Mouse (Mus musculus): ENCODE measurements around the gene Aldh1l1. TPM values are rescaled to one million over a fixed set of nuclear protein-coding genes. Genes with fewer than 3 reads are reported as not detected.

Gene Aldh1l1
- total and polyA plus RNA-seq, 3 experiments = 0.11 to 0.13 TPM; not detected in 1

- DNase-seq (ENCODE audit: extremely low read depth) = no peak
- Histone ChIP-seq H3K4me3 (replicated peaks in 1 of 3; ENCODE audit: low read depth in 2 of 3, low read length in 2 of 3, poor library complexity in 1 of 3) (no peak overlapping the region), H3K4me2 (ENCODE audit: insufficient read depth, low read depth, poor library complexity, severe bottlenecking) (no peak overlapping the region), H3K9me3 (replicated peaks; ENCODE audit: low read length) (no peaks in the 10 kb centered on the region), H3K4me1 (ENCODE audit: control insufficient read depth in 1 of 2, insufficient read depth in 2 of 2) (no peaks in the 10 kb centered on the region), H3K36me3 (replicated peaks in 1 of 2; ENCODE audit: control insufficient read depth in 1 of 2, insufficient read depth in 1 of 2, low read length in 1 of 2) (no peaks in the 10 kb centered on the region), H3K27ac (ENCODE audit: insufficient read depth, low read depth) (no peak overlapping the region), H3K79me2 (replicated peaks; ENCODE audit: control insufficient read depth, extremely low read depth, insufficient read depth, poor library complexity, severe bottlenecking) (no peaks in the 10 kb centered on the region), H3K27me3 (replicated peaks) (peaks cover 93% of the 10 kb centered on the region), H3K9ac (ENCODE audit: insufficient read depth, low read depth) (no peak overlapping the region)
- dilution Hi-C loops (cut with MboI; ENCODE audit: extremely low pct_ligation_motif_present, extremely low pct_unique_long_range_greater_than_20kb, low sequenced_read_pairs) (no loop called here), in situ Hi-C loops (cut with MboI; ENCODE audit: low pct_ligation_motif_present, low pct_unique_long_range_greater_than_20kb, low sequenced_read_pairs) (no loop called here)
- TF ChIP-seq BHLHE40 (IDR thresholded peaks at IDR 0.05; ENCODE audit: low read depth, low read length) (no peak), NRF1 (IDR thresholded peaks at IDR 0.05; ENCODE audit: low read depth, low read length) (no peak), EP300 (IDR thresholded peaks at IDR 0.05; ENCODE audit: low read length) (no peak), ZMIZ1 (IDR thresholded peaks at IDR 0.05; ENCODE audit: low read depth, low read length) (no peak)
Observed at GRCm38 (mm10) chr6:90470255-90470654, 16.0 kb upstream of the Aldh1l1 start.

- H3K4me3 ChIP-seq (replicated peaks in 1 of 3; ENCODE audit: low read depth in 2 of 3, low read length in 2 of 3, poor library complexity in 1 of 3) = no peak overlapping the region
Observed at GRCm38 (mm10) chr6:90470947-90471541, 15.2 kb upstream of the Aldh1l1 start.

GRCm38 (mm10) chr6:90472079-90472478 lies 14.1 kb upstream of the Aldh1l1 start:
- no peak overlapping the region for H3K4me2 ChIP-seq (ENCODE audit: insufficient read depth, low read depth, poor library complexity, severe bottlenecking)
- no peaks in the 10 kb centered on the region for H3K9me3 ChIP-seq (replicated peaks; ENCODE audit: low read length)
- H3K27ac ChIP-seq (ENCODE audit: insufficient read depth, low read depth) = no peak overlapping the region
- no peak for DNase-seq (ENCODE audit: extremely low read depth)
- no peak overlapping the region for H3K4me3 ChIP-seq (replicated peaks in 1 of 3; ENCODE audit: low read depth in 2 of 3, low read length in 2 of 3, poor library complexity in 1 of 3)
- no peaks in the 10 kb centered on the region for H3K79me2 ChIP-seq (replicated peaks; ENCODE audit: control insufficient read depth, extremely low read depth, insufficient read depth, poor library complexity, severe bottlenecking)
- no peak overlapping the region for H3K9ac ChIP-seq (ENCODE audit: insufficient read depth, low read depth)
- dilution Hi-C loops (cut with MboI; ENCODE audit: extremely low pct_ligation_motif_present, extremely low pct_unique_long_range_greater_than_20kb, low sequenced_read_pairs) (no loop called here), in situ Hi-C loops (cut with MboI; ENCODE audit: low pct_ligation_motif_present, low pct_unique_long_range_greater_than_20kb, low sequenced_read_pairs) (no loop called here)
- no peak for TF ChIP-seq GABPA (IDR thresholded peaks at IDR 0.05; ENCODE audit: insufficient replicate concordance, low read depth, low read length)
- TF ChIP-seq BHLHE40 (IDR thresholded peaks at IDR 0.05; ENCODE audit: low read depth, low read length) = no peak
- no peak for TF ChIP-seq CTCF (conservative IDR thresholded peaks at IDR 0.05 in 1 of 2, IDR thresholded peaks at IDR 0.05 in 1 of 2; ENCODE audit: low read depth in 2 of 2, low read length in 2 of 2)
- no peak for TF ChIP-seq MAZ (IDR thresholded peaks at IDR 0.05; ENCODE audit: low read depth, low read length)
- no peak for TF ChIP-seq IRF4 (IDR thresholded peaks at IDR 0.05; ENCODE audit: low read depth, low read length)
- TF ChIP-seq SMC3 (IDR thresholded peaks at IDR 0.05; ENCODE audit: low read depth, low read length) = no peak
- no peak for TF ChIP-seq ZMIZ1 (IDR thresholded peaks at IDR 0.05; ENCODE audit: low read depth, low read length)
- no peak for TF ChIP-seq RCOR1 (conservative IDR thresholded peaks at IDR 0.05; ENCODE audit: low read depth, low read length)
- no peak for TF ChIP-seq TCF12 (IDR thresholded peaks at IDR 0.05; ENCODE audit: low read depth, low read length)
- no peak for TF ChIP-seq MXI1 (IDR thresholded peaks at IDR 0.05; ENCODE audit: low read depth, low read length)
- no peak for TF ChIP-seq CHD2 (IDR thresholded peaks at IDR 0.05; ENCODE audit: low read length)
- no peak for TF ChIP-seq POLR2AphosphoS2 (IDR thresholded peaks at IDR 0.05; ENCODE audit: low read depth, low read length)
- no peak for TF ChIP-seq ZC3H11A (IDR thresholded peaks at IDR 0.05; ENCODE audit: low read depth, low read length)
- TF ChIP-seq POLR2A (IDR thresholded peaks at IDR 0.05; ENCODE audit: low read depth, low read length) = no peak
- TF ChIP-seq NELFE (IDR thresholded peaks at IDR 0.05; ENCODE audit: low read depth, low read length) = no peak
- peaks cover 94% of the 10 kb centered on the region for H3K27me3 ChIP-seq (replicated peaks)
- H3K4me1 ChIP-seq (ENCODE audit: control insufficient read depth in 1 of 2, insufficient read depth in 2 of 2) = peaks cover 0 to 3% of the 10 kb centered on the region in 2 experiments; a peak in 2 of 4 replicates
- H3K36me3 ChIP-seq (replicated peaks in 1 of 2; ENCODE audit: control insufficient read depth in 1 of 2, insufficient read depth in 1 of 2, low read length in 1 of 2) = no peaks in the 10 kb centered on the region

More at GRCm38 (mm10) chr6:90470947-90471541, 15.2 kb upstream of the Aldh1l1 start:
- no peak for TF ChIP-seq BHLHE40 (IDR thresholded peaks at IDR 0.05; ENCODE audit: low read depth, low read length)
- TF ChIP-seq NELFE (IDR thresholded peaks at IDR 0.05; ENCODE audit: low read depth, low read length) = no peak
- TF ChIP-seq MEF2A (IDR thresholded peaks at IDR 0.05; ENCODE audit: borderline replicate concordance, low read depth, low read length) = no peak
- Histone ChIP-seq H3K9me3 (replicated peaks; ENCODE audit: low read length) (no peaks in the 10 kb centered on the region), H3K9ac (ENCODE audit: insufficient read depth, low read depth) (no peak overlapping the region), H3K27ac (ENCODE audit: insufficient read depth, low read depth) (no peak overlapping the region), H3K27me3 (replicated peaks) (peaks cover 94% of the 10 kb centered on the region), H3K79me2 (replicated peaks; ENCODE audit: control insufficient read depth, extremely low read depth, insufficient read depth, poor library complexity, severe bottlenecking) (no peaks in the 10 kb centered on the region), H3K4me2 (ENCODE audit: insufficient read depth, low read depth, poor library complexity, severe bottlenecking) (no peak overlapping the region), H3K36me3 (replicated peaks in 1 of 2; ENCODE audit: control insufficient read depth in 1 of 2, insufficient read depth in 1 of 2, low read length in 1 of 2) (no peaks in the 10 kb centered on the region), H3K4me1 (ENCODE audit: control insufficient read depth in 1 of 2, insufficient read depth in 2 of 2) (no peaks in the 10 kb centered on the region)
- dilution Hi-C loops (cut with MboI; ENCODE audit: extremely low pct_ligation_motif_present, extremely low pct_unique_long_range_greater_than_20kb, low sequenced_read_pairs) = no loop called here
- in situ Hi-C loops (cut with MboI; ENCODE audit: low pct_ligation_motif_present, low pct_unique_long_range_greater_than_20kb, low sequenced_read_pairs) = no loop called here
- no peak for DNase-seq (ENCODE audit: extremely low read depth)

All from CH12.LX (cell line).